Mouse (Mus musculus): ENCODE data around the gene Sprr1a. TPM values are rescaled to one million over a fixed set of nuclear protein-coding genes. Genes with fewer than 3 reads are reported as not detected.
"Not testable (repeated sequence)": the region's sequence is repeated elsewhere in the genome, so short reads cannot be mapped to it uniquely, and the experiment has no call there.

Gene Sprr1a
- 0.48 and 0.74 TPM in 2 replicates for polyA plus RNA-seq (2014; fragmentation: Nextera tagmentation; extraction: Ambion mirVana)

GRCm38 (mm10) chr3:92485863-92486262 lies at the start of gene Sprr1a:
Sprr1a (minus strand) TSS chr3:92485895.
- Histone ChIP-seq H3K9me3 (replicated peaks; ENCODE audit: control insufficient read depth, low read length) (no peaks in the 10 kb centered on the region), H3K4me2 (no peak within 1 kb of the TSS), H3K9ac (ENCODE audit: low read depth, low read length) (no peak within 1 kb of the TSS), H3K27ac (ENCODE audit: low read depth, low read length) (no peak within 1 kb of the TSS), H3K36me3 (ENCODE audit: control insufficient read depth, insufficient read depth, low read length) (no peaks in the 10 kb centered on the region), H3K4me3 (ENCODE audit: low read depth, low read length) (no peak within 1 kb of the TSS), H3K4me1 (ENCODE audit: control insufficient read depth, insufficient read depth, low read length) (no peaks in the 10 kb centered on the region; the same call in 1 of the 2 replicates), H3K27me3 (ENCODE audit: control insufficient read depth, insufficient read depth, low read length) (no peaks in the 10 kb centered on the region)
- no peak for ATAC-seq (replicated peaks; ENCODE audit: insufficient number of reproducible peaks, low FRiP score, low TSS enrichment)

DNA sequence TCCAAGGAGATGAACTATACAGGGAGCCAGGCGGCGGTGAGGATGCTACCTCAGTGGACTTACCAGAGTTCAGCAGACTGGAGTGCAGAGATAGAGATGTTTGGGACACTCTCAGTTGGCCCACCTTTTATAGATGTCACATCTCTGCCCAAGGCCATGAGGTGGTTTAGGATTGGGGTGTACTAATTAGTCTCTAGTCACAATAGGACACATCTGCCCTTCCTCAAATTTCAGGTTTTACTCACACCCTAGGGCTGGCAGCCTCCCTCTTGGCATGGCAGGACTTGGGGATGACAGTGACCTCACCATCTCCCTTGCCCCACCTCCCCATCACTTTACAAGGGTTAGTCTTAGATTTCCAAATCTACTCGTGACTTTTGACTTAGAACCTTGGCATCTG lies 48.7 kb upstream of the Sprr1a start, which contains the start of gene 2310046K23Rik:
Gene 2310046K23Rik, minus strand, starts transcription at position 101 of the 400 bp plus-strand sequence.
- ATAC-seq (replicated peaks; ENCODE audit: insufficient number of reproducible peaks, low FRiP score, low TSS enrichment) = no peak
- H3K27ac ChIP-seq (ENCODE audit: low read depth, low read length) = no peak within 1 kb of the TSS
- no peaks in the 10 kb centered on the region for H3K27me3 ChIP-seq (ENCODE audit: control insufficient read depth, insufficient read depth, low read length)
- no peak within 1 kb of the TSS for H3K4me2 ChIP-seq
- H3K4me1 ChIP-seq (ENCODE audit: control insufficient read depth, insufficient read depth, low read length) = no peaks in the 10 kb centered on the region
- H3K36me3 ChIP-seq (ENCODE audit: control insufficient read depth, insufficient read depth, low read length) = no peaks in the 10 kb centered on the region
- no peak within 1 kb of the TSS for H3K9ac ChIP-seq (ENCODE audit: low read depth, low read length)
- no peak within 1 kb of the TSS for H3K4me3 ChIP-seq (ENCODE audit: low read depth, low read length)
- H3K9me3 ChIP-seq (replicated peaks; ENCODE audit: control insufficient read depth, low read length) = no peaks in the 10 kb centered on the region
- WGBS (ENCODE audit: insufficient replicate concordance) = 83% methylated on average over 3 of the region's 3 CpGs

DNA sequence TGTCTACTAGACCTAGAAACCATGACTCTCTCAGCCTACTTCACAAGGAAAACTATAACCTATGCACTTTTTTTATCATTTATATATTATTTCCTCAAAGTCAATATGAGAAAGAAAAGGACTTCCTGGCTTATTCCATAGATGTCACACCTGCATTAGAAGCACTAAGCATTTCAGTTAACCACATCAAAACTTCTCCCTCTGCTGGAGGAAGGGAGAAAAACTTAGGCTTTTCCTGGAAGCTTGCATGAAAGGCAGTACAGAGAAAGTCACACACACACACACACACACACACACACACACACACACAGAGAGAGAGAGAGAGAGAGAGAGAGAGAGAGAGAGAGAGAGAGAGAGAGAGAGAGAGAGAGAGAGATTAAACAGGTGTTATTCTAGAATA lies 26.6 kb upstream of the Sprr1a start:
- no peaks in the 10 kb centered on the region for H3K27me3 ChIP-seq (ENCODE audit: control insufficient read depth, insufficient read depth, low read length)
- H3K4me2 ChIP-seq = no peak overlapping the region
- H3K4me1 ChIP-seq (ENCODE audit: control insufficient read depth, insufficient read depth, low read length) = no peaks in the 10 kb centered on the region
- no peak for ATAC-seq (replicated peaks; ENCODE audit: insufficient number of reproducible peaks, low FRiP score, low TSS enrichment)
- no peaks in the 10 kb centered on the region for H3K36me3 ChIP-seq (ENCODE audit: control insufficient read depth, insufficient read depth, low read length)
- H3K27ac ChIP-seq (ENCODE audit: low read depth, low read length) = no peak overlapping the region
- H3K9me3 ChIP-seq (replicated peaks; ENCODE audit: control insufficient read depth, low read length) = no peaks in the 10 kb centered on the region
- no peak overlapping the region for H3K9ac ChIP-seq (ENCODE audit: low read depth, low read length)
- H3K4me3 ChIP-seq (ENCODE audit: low read depth, low read length) = no peak overlapping the region

DNA sequence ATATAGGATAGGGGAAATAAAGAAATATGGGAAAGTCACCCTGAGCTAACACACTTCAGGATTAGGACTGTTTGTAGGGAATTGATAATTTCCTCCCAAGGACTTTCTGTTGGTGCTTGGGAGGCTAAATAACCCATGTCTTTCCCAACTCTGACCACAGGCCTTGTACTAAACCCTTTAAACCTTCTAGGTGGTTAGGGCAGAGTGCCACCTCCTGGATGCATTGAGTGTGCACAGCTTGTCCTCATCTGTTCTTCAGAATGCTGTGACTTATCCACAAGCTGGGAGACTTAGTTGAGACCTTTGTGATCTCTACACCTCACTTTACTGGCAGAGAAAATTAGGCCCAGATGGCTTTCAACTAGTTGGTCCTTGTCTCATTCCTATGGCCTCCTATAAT lies 25.1 kb upstream of the Sprr1a start:
- no peaks in the 10 kb centered on the region for H3K27me3 ChIP-seq (ENCODE audit: control insufficient read depth, insufficient read depth, low read length)
- H3K36me3 ChIP-seq (ENCODE audit: control insufficient read depth, insufficient read depth, low read length) = no peaks in the 10 kb centered on the region
- H3K27ac ChIP-seq (ENCODE audit: low read depth, low read length) = no peak overlapping the region
- H3K4me2 ChIP-seq = no peak overlapping the region
- no peak; the same call in 1 of the 2 replicates for ATAC-seq (replicated peaks; ENCODE audit: insufficient number of reproducible peaks, low FRiP score, low TSS enrichment)
- H3K9me3 ChIP-seq (replicated peaks; ENCODE audit: control insufficient read depth, low read length) = no peaks in the 10 kb centered on the region
- no peak overlapping the region for H3K4me3 ChIP-seq (ENCODE audit: low read depth, low read length)
- no peak overlapping the region for H3K9ac ChIP-seq (ENCODE audit: low read depth, low read length)
- H3K4me1 ChIP-seq (ENCODE audit: control insufficient read depth, insufficient read depth, low read length) = no peaks in the 10 kb centered on the region

DNA sequence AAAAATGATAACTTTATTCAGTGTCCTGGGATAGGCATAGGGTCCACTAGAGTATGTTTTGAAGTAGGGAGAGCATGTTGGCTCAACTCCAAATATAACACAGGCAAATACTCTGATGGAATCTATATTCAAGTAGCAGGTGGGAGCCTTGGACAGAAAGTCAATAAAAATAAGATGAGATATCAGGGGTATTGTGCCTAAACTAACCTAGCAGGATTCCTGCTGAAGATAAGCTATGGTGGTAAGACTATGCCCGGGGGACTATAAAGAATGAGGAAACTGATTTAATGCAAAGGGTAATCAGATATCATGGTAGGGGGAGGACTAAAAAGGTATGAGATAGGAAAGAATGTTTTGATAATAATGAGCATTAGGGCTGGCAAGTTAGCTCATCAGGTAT lies 22.5 kb upstream of the Sprr1a start:
- no peaks in the 10 kb centered on the region for H3K4me1 ChIP-seq (ENCODE audit: control insufficient read depth, insufficient read depth, low read length)
- H3K4me3 ChIP-seq (ENCODE audit: low read depth, low read length) = no peak overlapping the region
- H3K27ac ChIP-seq (ENCODE audit: low read depth, low read length) = no peak overlapping the region
- no peak overlapping the region for H3K4me2 ChIP-seq
- 68% methylated on average over 1 of the region's 1 CpGs for WGBS (ENCODE audit: insufficient replicate concordance)
- H3K9me3 ChIP-seq (replicated peaks; ENCODE audit: control insufficient read depth, low read length) = no peaks in the 10 kb centered on the region
- H3K36me3 ChIP-seq (ENCODE audit: control insufficient read depth, insufficient read depth, low read length) = no peaks in the 10 kb centered on the region
- no peak overlapping the region for H3K9ac ChIP-seq (ENCODE audit: low read depth, low read length)
- no peaks in the 10 kb centered on the region for H3K27me3 ChIP-seq (ENCODE audit: control insufficient read depth, insufficient read depth, low read length)
- no peak for ATAC-seq (replicated peaks; ENCODE audit: insufficient number of reproducible peaks, low FRiP score, low TSS enrichment)

- H3K4me3 ChIP-seq (ENCODE audit: low read depth, low read length) = no peak overlapping the region
- H3K27ac ChIP-seq (ENCODE audit: low read depth, low read length) = no peak overlapping the region
- ATAC-seq (replicated peaks; ENCODE audit: insufficient number of reproducible peaks, low FRiP score, low TSS enrichment) = no peak
- no peaks in the 10 kb centered on the region for H3K36me3 ChIP-seq (ENCODE audit: control insufficient read depth, insufficient read depth, low read length)
- H3K4me1 ChIP-seq (ENCODE audit: control insufficient read depth, insufficient read depth, low read length) = no peaks in the 10 kb centered on the region
- H3K9me3 ChIP-seq (replicated peaks; ENCODE audit: control insufficient read depth, low read length) = no peaks in the 10 kb centered on the region
- no peak overlapping the region for H3K9ac ChIP-seq (ENCODE audit: low read depth, low read length)
- no peaks in the 10 kb centered on the region for H3K27me3 ChIP-seq (ENCODE audit: control insufficient read depth, insufficient read depth, low read length)
- H3K4me2 ChIP-seq = no peak overlapping the region
These were observed 17.8 kb upstream of the Sprr1a start for GRCm38 (mm10) chr3:92503528-92503927.

DNA sequence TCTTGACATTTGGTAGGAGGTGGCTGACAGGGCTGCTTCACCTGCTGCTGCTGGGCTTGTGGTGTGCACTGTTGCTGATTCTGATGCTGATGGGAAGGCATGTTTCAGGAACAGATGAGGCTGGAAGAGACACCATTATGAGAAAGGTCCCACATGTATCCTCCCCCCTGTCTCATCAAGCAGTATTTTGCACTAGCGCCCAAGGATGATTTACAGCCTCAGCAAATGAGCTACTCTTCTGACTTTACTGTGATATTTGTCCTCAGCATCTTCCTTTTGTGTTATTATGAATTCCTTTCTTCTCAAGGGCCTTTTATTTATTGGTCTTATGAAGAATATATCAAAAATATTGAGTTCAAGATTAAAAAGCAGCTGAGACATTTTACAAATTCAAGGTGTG lies 14.7 kb upstream of the Sprr1a start, which contains the start of gene Sprr4:
Gene Sprr4, minus strand, starts transcription at position 101 of the 400 bp plus-strand sequence.
- ATAC-seq (replicated peaks; ENCODE audit: insufficient number of reproducible peaks, low FRiP score, low TSS enrichment) = no peak
- H3K4me3 ChIP-seq (ENCODE audit: low read depth, low read length) = no peak within 1 kb of the TSS
- H3K4me2 ChIP-seq = no peak within 1 kb of the TSS
- no peak within 1 kb of the TSS for H3K9ac ChIP-seq (ENCODE audit: low read depth, low read length)
- H3K4me1 ChIP-seq (ENCODE audit: control insufficient read depth, insufficient read depth, low read length) = no peaks in the 10 kb centered on the region
- 76% methylated on average over 1 of the region's 1 CpGs for WGBS (ENCODE audit: insufficient replicate concordance)
- H3K9me3 ChIP-seq (replicated peaks; ENCODE audit: control insufficient read depth, low read length) = no peaks in the 10 kb centered on the region
- H3K27ac ChIP-seq (ENCODE audit: low read depth, low read length) = no peak within 1 kb of the TSS
- H3K27me3 ChIP-seq (ENCODE audit: control insufficient read depth, insufficient read depth, low read length) = no peaks in the 10 kb centered on the region
- no peaks in the 10 kb centered on the region for H3K36me3 ChIP-seq (ENCODE audit: control insufficient read depth, insufficient read depth, low read length)

GRCm38 (mm10) chr3:92490262-92490661 lies 4.6 kb upstream of the Sprr1a start:
- not testable (repeated sequence) for H3K36me3 ChIP-seq (ENCODE audit: control insufficient read depth, insufficient read depth, low read length); H3K9me3 ChIP-seq (replicated peaks; ENCODE audit: control insufficient read depth, low read length); H3K27ac ChIP-seq (ENCODE audit: low read depth, low read length); H3K4me1 ChIP-seq (ENCODE audit: control insufficient read depth, insufficient read depth, low read length); H3K9ac ChIP-seq (ENCODE audit: low read depth, low read length); H3K27me3 ChIP-seq (ENCODE audit: control insufficient read depth, insufficient read depth, low read length); ATAC-seq (replicated peaks; ENCODE audit: insufficient number of reproducible peaks, low FRiP score, low TSS enrichment); H3K4me2 ChIP-seq; H3K4me3 ChIP-seq (ENCODE audit: low read depth, low read length)

GRCm38 (mm10) chr3:92486307-92486706 lies 612 bp upstream of the Sprr1a start:
- Histone ChIP-seq H3K4me3 (ENCODE audit: low read depth, low read length) (no peak overlapping the region), H3K27ac (ENCODE audit: low read depth, low read length) (no peak overlapping the region), H3K36me3 (ENCODE audit: control insufficient read depth, insufficient read depth, low read length) (no peaks in the 10 kb centered on the region), H3K9ac (ENCODE audit: low read depth, low read length) (no peak overlapping the region), H3K4me1 (ENCODE audit: control insufficient read depth, insufficient read depth, low read length) (no peaks in the 10 kb centered on the region; the same call in 1 of the 2 replicates), H3K4me2 (no peak overlapping the region), H3K27me3 (ENCODE audit: control insufficient read depth, insufficient read depth, low read length) (no peaks in the 10 kb centered on the region), H3K9me3 (replicated peaks; ENCODE audit: control insufficient read depth, low read length) (no peaks in the 10 kb centered on the region)
- no peak for ATAC-seq (replicated peaks; ENCODE audit: insufficient number of reproducible peaks, low FRiP score, low TSS enrichment)
- 44% methylated on average over 1 of the region's 1 CpGs for WGBS (ENCODE audit: insufficient replicate concordance)

Data from heart, embryonic 11.5 days (tissue).